Mouse (Mus musculus) kidney, postnatal 0 days (tissue): ENCODE results near the gene Serpinb6b. TPM values are rescaled to one million over a fixed set of nuclear protein-coding genes. Genes with fewer than 3 reads are reported as not detected.
A peak's percentile ranks its signal among the peaks of the same experiment; 100 is the strongest.
"Not testable (repeated sequence)": the region's sequence is repeated elsewhere in the genome, so short reads cannot be mapped to it uniquely, and the experiment has no call there.

ENCODE experiments used
- ATAC-seq: fragments of 200-750 bp; cut with Nextera tagmentation; replicated peaks from 2 replicates; pipeline ENCODE4 v1.8.0; 2017; ENCODE audit warnings: low read depth, moderate number of reproducible peaks, moderate TSS enrichment, moderate library complexity; ENCODE audit not compliant: low FRiP score
- DNase-seq: peaks from one replicate; pipeline ENCODE4 v3.0.0-alpha.2; 2016; ENCODE audit warnings: low spot score
- H3K27ac ChIP-seq: fragments of 300-500 bp; sonication (generic); 2 replicates; pipeline ENCODE4 v1.5.1; 2014; ENCODE audit warnings: mild to moderate bottlenecking
- H3K27me3 ChIP-seq: fragments of 300-500 bp; sonication (generic); 2 replicates; pipeline ENCODE4 v1.6.1; 2014; ENCODE audit warnings: low read length, mixed read lengths; ENCODE audit not compliant: insufficient read depth
- H3K36me3 ChIP-seq: fragments of 300-500 bp; sonication (generic); 2 replicates; pipeline ENCODE4 v1.6.1; 2014; ENCODE audit warnings: low read length, mixed read lengths; ENCODE audit not compliant: insufficient read depth
- H3K4me1 ChIP-seq: fragments of 300-500 bp; sonication (generic); replicated peaks from 2 replicates; pipeline ENCODE4 v1.6.1; 2014; ENCODE audit warnings: antibody characterized with exemption, low read length, mixed read lengths; ENCODE audit not compliant: insufficient read depth
- H3K4me2 ChIP-seq: fragments of 300-500 bp; sonication (generic); 2 replicates; pipeline ENCODE4 v1.6.1; 2014; ENCODE audit warnings: mild to moderate bottlenecking, low read length, moderate library complexity, mixed read lengths
- H3K4me3 ChIP-seq: fragments of 300-500 bp; sonication (generic); replicated peaks from 2 replicates; pipeline ENCODE4 v1.5.1; 2014; ENCODE audit warnings: low read depth, low read length
- H3K9ac ChIP-seq: fragments of 300-500 bp; sonication (generic); 2 replicates; pipeline ENCODE4 v1.6.1; 2014; ENCODE audit warnings: low read depth, low read length
- H3K9me3 ChIP-seq: fragments of 300-500 bp; sonication (generic); replicated peaks from 2 replicates; pipeline ENCODE4 v1.6.1; 2016; ENCODE audit warnings: low read length, inconsistent platforms, mixed read lengths
- CTCF ChIP-seq: IDR thresholded peaks from 2 replicates; pipeline ENCODE4 v1.5.1; 2016; ENCODE audit warnings: antibody characterized with exemption, low read depth, mild to moderate bottlenecking, moderate library complexity
- WGBS: fragments of 180-500 bp; shearing (Covaris S2); extraction: QIAGEN DNeasy Blood & Tissue Kit; methylation state at CpG from one replicate; pipeline ENCODE4 v1.1.7; 2014; 5-methylcytosine and 5-hydroxymethylcytosine counted together
- polyA plus RNA-seq: library from polyadenylated mRNA; unstranded; fragments of >200 nt; fragmentation: Nextera tagmentation; extraction: Ambion mirVana; gene quantifications from 2 replicates; pipeline ENCODE4 v1.2.1, GENCODE M21; 2015

Serpinb6b gene
- polyA plus RNA-seq, 1 experiment from 2014 or later, result 14.3 TPM

- no peak overlapping the region for H3K9ac ChIP-seq
- H3K27ac ChIP-seq, result 0 out of 2 replicates have a peak overlapping the region, but pooled peaks have one; percentile 25
- H3K9me3 ChIP-seq, result no peaks in the 10 kb centered on the region
- no peak for TF ChIP-seq CTCF
- no peaks in the 10 kb centered on the region for H3K27me3 ChIP-seq
- 61% methylated on average over 2 of the region's 2 CpGs for WGBS
- no peak overlapping the region for H3K4me2 ChIP-seq
- no peaks in the 10 kb centered on the region; the same call in 1 of the 2 replicates for H3K4me1 ChIP-seq
- H3K4me3 ChIP-seq, result no peak overlapping the region
- DNase-seq, result peak; percentile 51
- ATAC-seq, result no peak
- H3K36me3 ChIP-seq, result no peaks in the 10 kb centered on the region
Measured at GRCm38 (mm10) chr13:32929107-32929750, 35.8 kb upstream of the Serpinb6b start.

- no peak for ATAC-seq
- Histone ChIP-seq H3K4me3 (no peak overlapping the region), H3K4me2 (no peak overlapping the region), H3K27ac (no peak overlapping the region), H3K9ac (no peak overlapping the region), H3K4me1 (no peaks in the 10 kb centered on the region), H3K27me3 (no peaks in the 10 kb centered on the region), H3K9me3 (no peaks in the 10 kb centered on the region), H3K36me3 (no peaks in the 10 kb centered on the region)
- TF ChIP-seq CTCF, result no peak
- WGBS, result 4% methylated on average over 1 of the region's 1 CpGs
- DNase-seq, result no peak
Measured at GRCm38 (mm10) chr13:32934706-32935381, 30.2 kb upstream of the Serpinb6b start.

GRCm38 (mm10) chr13:32938275-32938674 is 26.7 kb upstream of the Serpinb6b start:
- not testable (repeated sequence) for H3K27ac ChIP-seq, H3K27me3 ChIP-seq, DNase-seq, H3K9ac ChIP-seq, H3K36me3 ChIP-seq, ATAC-seq, H3K4me3 ChIP-seq, H3K9me3 ChIP-seq, H3K4me2 ChIP-seq, H3K4me1 ChIP-seq
- 80% methylated on average over 4 of the region's 4 CpGs for WGBS

- not testable (repeated sequence) for H3K27ac ChIP-seq, H3K4me1 ChIP-seq, H3K27me3 ChIP-seq, H3K36me3 ChIP-seq, ATAC-seq, H3K4me2 ChIP-seq, DNase-seq, H3K9ac ChIP-seq, H3K4me3 ChIP-seq, H3K9me3 ChIP-seq
- 76% methylated on average over 3 of the region's 3 CpGs for WGBS
Measured at GRCm38 (mm10) chr13:32939191-32939590, 25.8 kb upstream of the Serpinb6b start.

- no peak overlapping the region for H3K27ac ChIP-seq
- no peak for DNase-seq
- WGBS, result 53% methylated on average over 4 of the region's 4 CpGs
Measured at GRCm38 (mm10) chr13:32956537-32956936, 8.5 kb upstream of the Serpinb6b start.

GRCm38 (mm10) chr13:32957917-32958316 is 7.1 kb upstream of the Serpinb6b start:
- TF ChIP-seq CTCF, result no peak
- Histone ChIP-seq H3K4me3 (no peak overlapping the region), H3K27me3 (no peaks in the 10 kb centered on the region), H3K9ac (no peak overlapping the region), H3K36me3 (no peaks in the 10 kb centered on the region), H3K27ac (no peak overlapping the region), H3K4me2 (no peak overlapping the region), H3K9me3 (no peaks in the 10 kb centered on the region), H3K4me1 (no peaks in the 10 kb centered on the region)
- peak; percentile 10 for DNase-seq
- 67% methylated on average over 4 of the region's 4 CpGs for WGBS
- no peak for ATAC-seq

More at GRCm38 (mm10) chr13:32956537-32956936, 8.5 kb upstream of the Serpinb6b start:
- no peak overlapping the region for H3K4me3 ChIP-seq
- H3K36me3 ChIP-seq, result no peaks in the 10 kb centered on the region
- H3K4me1 ChIP-seq, result no peaks in the 10 kb centered on the region
- H3K4me2 ChIP-seq, result no peak overlapping the region
- H3K9ac ChIP-seq, result no peak overlapping the region
- no peaks in the 10 kb centered on the region for H3K9me3 ChIP-seq
- H3K27me3 ChIP-seq, result no peaks in the 10 kb centered on the region
- TF ChIP-seq CTCF, result no peak
- ATAC-seq, result no peak

GRCm38 (mm10) chr13:32958521-32958920 is 6.5 kb upstream of the Serpinb6b start:
- not testable (repeated sequence) for H3K9ac ChIP-seq, H3K9me3 ChIP-seq, ATAC-seq, H3K27ac ChIP-seq, DNase-seq, H3K4me2 ChIP-seq, H3K27me3 ChIP-seq, H3K4me3 ChIP-seq, H3K36me3 ChIP-seq, H3K4me1 ChIP-seq
- 67% methylated on average over 7 of the region's 7 CpGs for WGBS
